Mouse (Mus musculus) heart, embryonic 14.5 days (tissue): Measurements from ENCODE around the gene Slc22a3. TPM values are rescaled to one million over a fixed set of nuclear protein-coding genes. Genes with fewer than 3 reads are reported as not detected.

Source experiments
- ATAC-seq: fragments of 200-750 bp; cut with Nextera tagmentation; 2 replicates; pipeline ENCODE4 v1.8.0; 2017; ENCODE audit warnings: low read depth, moderate TSS enrichment; ENCODE audit not compliant: insufficient number of reproducible peaks, insufficient read depth, low FRiP score
- H3K27ac ChIP-seq, 2 experiments: fragments of 200-500 bp in 1 of 2; fragments of 300-500 bp in 1 of 2; sonication (generic) in 1 of 2; replicated peaks in 1 of 2; 2 replicates each; pipeline ENCODE4 v1.5.1; 2012 to 2014; ENCODE audit warnings: low read depth in 2 of 2, low read length in 2 of 2, control low read depth in 1 of 2, mild to moderate bottlenecking in 1 of 2, mixed read lengths in 1 of 2; ENCODE audit not compliant: control insufficient read depth in 1 of 2, insufficient read depth in 1 of 2
- H3K27me3 ChIP-seq: fragments of 300-500 bp; sonication (generic); 2 replicates; pipeline ENCODE4 v1.6.1; 2014; ENCODE audit warnings: mild to moderate bottlenecking, low read length, control low read depth; ENCODE audit not compliant: control insufficient read depth, insufficient read depth
- H3K36me3 ChIP-seq: fragments of 300-500 bp; sonication (generic); 2 replicates; pipeline ENCODE4 v1.6.1; 2014; ENCODE audit warnings: mild to moderate bottlenecking, control low read depth, low read length, mixed read lengths; ENCODE audit not compliant: control insufficient read depth, insufficient read depth
- H3K4me1 ChIP-seq, 2 experiments: fragments of 200-500 bp in 1 of 2; fragments of 300-500 bp in 1 of 2; sonication (generic) in 1 of 2; 2 replicates each; pipeline ENCODE4 v1.6.1; 2012 to 2014; ENCODE audit warnings: low read length in 2 of 2, control low read depth in 1 of 2, mixed read lengths in 1 of 2; ENCODE audit not compliant: control insufficient read depth in 2 of 2, insufficient read depth in 2 of 2
- H3K4me2 ChIP-seq: fragments of 300-500 bp; sonication (generic); 2 replicates; pipeline ENCODE4 v1.6.1; 2014; ENCODE audit warnings: mild to moderate bottlenecking, low read length
- H3K4me3 ChIP-seq, 2 experiments: fragments of 200-500 bp in 1 of 2; fragments of 300-500 bp in 1 of 2; sonication (generic) in 1 of 2; 2 replicates each; pipeline ENCODE4 v1.5.1; 2012 to 2014; ENCODE audit warnings: low read length in 2 of 2, mild to moderate bottlenecking in 2 of 2, control low read depth in 1 of 2, low read depth in 1 of 2, moderate library complexity in 1 of 2; ENCODE audit not compliant: control insufficient read depth in 1 of 2, insufficient read depth in 1 of 2
- H3K9ac ChIP-seq: fragments of 300-500 bp; sonication (generic); 2 replicates; pipeline ENCODE4 v1.6.1; 2014; ENCODE audit warnings: mild to moderate bottlenecking, low read length
- H3K9me3 ChIP-seq: fragments of 300-500 bp; sonication (generic); 2 replicates; pipeline ENCODE4 v1.6.1; 2016; ENCODE audit warnings: low read length, control low read depth; ENCODE audit not compliant: control insufficient read depth
- WGBS: fragments of 180-500 bp; shearing (Covaris S2); extraction: QIAGEN DNeasy Blood & Tissue Kit; methylation state at CpG from one replicate; pipeline ENCODE4 v1.1.7; 2014; 5-methylcytosine and 5-hydroxymethylcytosine counted together
- polyA plus RNA-seq: library from polyadenylated mRNA; unstranded; fragments of >200 nt; fragmentation: Nextera tagmentation; extraction: Ambion mirVana; gene quantifications from 2 replicates; pipeline ENCODE4 v1.2.1, GENCODE M21; 2014

Gene Slc22a3
- polyA plus RNA-seq, 1 experiment from 2014 or later = 0.45 TPM

GRCm38 (mm10) chr17:12495558-12495957, 11.9 kb downstream of the Slc22a3 start:
- H3K4me3 ChIP-seq = no peak overlapping the region
- no peak overlapping the region for H3K27ac ChIP-seq
- no peaks in the 10 kb centered on the region for H3K27me3 ChIP-seq
- 49% methylated on average over 3 of the region's 3 CpGs for WGBS
- no peaks in the 10 kb centered on the region for H3K36me3 ChIP-seq
- no peaks in the 10 kb centered on the region for H3K4me1 ChIP-seq
- no peak for ATAC-seq
- H3K4me2 ChIP-seq = no peak overlapping the region
- H3K9ac ChIP-seq = no peak overlapping the region
- no peaks in the 10 kb centered on the region for H3K9me3 ChIP-seq

- Histone ChIP-seq H3K36me3 (no peaks in the 10 kb centered on the region), H3K27me3 (no peaks in the 10 kb centered on the region), H3K4me3 (no peak overlapping the region), H3K9me3 (no peaks in the 10 kb centered on the region), H3K9ac (no peak overlapping the region), H3K4me2 (no peak overlapping the region), H3K27ac (no peak overlapping the region), H3K4me1 (no peaks in the 10 kb centered on the region)
- ATAC-seq = no peak
- WGBS = 83% methylated on average over 12 of the region's 12 CpGs
Observed at GRCm38 (mm10) chr17:12491591-12491990, 15.9 kb downstream of the Slc22a3 start.

GRCm38 (mm10) chr17:12489888-12490287, 17.6 kb downstream of the Slc22a3 start:
- Histone ChIP-seq H3K27ac (no peak overlapping the region), H3K4me1 (no peaks in the 10 kb centered on the region), H3K4me2 (no peak overlapping the region), H3K9ac (no peak overlapping the region), H3K9me3 (no peaks in the 10 kb centered on the region), H3K4me3 (no peak overlapping the region), H3K27me3 (no peaks in the 10 kb centered on the region), H3K36me3 (no peaks in the 10 kb centered on the region)
- no peak for ATAC-seq
- WGBS = 84% methylated on average over 5 of the region's 5 CpGs

- no peaks in the 10 kb centered on the region for H3K4me1 ChIP-seq
- no peaks in the 10 kb centered on the region for H3K9me3 ChIP-seq
- H3K4me3 ChIP-seq = no peak overlapping the region
- no peak overlapping the region for H3K9ac ChIP-seq
- no peaks in the 10 kb centered on the region for H3K36me3 ChIP-seq
- H3K27ac ChIP-seq = no peak overlapping the region
- no peak overlapping the region for H3K4me2 ChIP-seq
- no peaks in the 10 kb centered on the region for H3K27me3 ChIP-seq
- WGBS = 91% methylated on average over 3 of the region's 3 CpGs
- no peak for ATAC-seq
Observed at GRCm38 (mm10) chr17:12485657-12486056, 21.8 kb downstream of the Slc22a3 start.

GRCm38 (mm10) chr17:12479416-12479815, 28.1 kb downstream of the Slc22a3 start:
- H3K9ac ChIP-seq = no peak overlapping the region
- 43% methylated on average over 2 of the region's 2 CpGs for WGBS
- no peak overlapping the region for H3K4me3 ChIP-seq
- H3K27ac ChIP-seq = no peak overlapping the region
- H3K4me1 ChIP-seq = no peaks in the 10 kb centered on the region
- H3K27me3 ChIP-seq = no peaks in the 10 kb centered on the region
- peaks cover 4% of the 10 kb centered on the region; the same call in 1 of the 2 replicates for H3K9me3 ChIP-seq
- no peaks in the 10 kb centered on the region for H3K36me3 ChIP-seq
- ATAC-seq = no peak
- no peak overlapping the region for H3K4me2 ChIP-seq

- no peak for ATAC-seq
- Histone ChIP-seq H3K27me3 (no peaks in the 10 kb centered on the region), H3K9me3 (peaks cover 4% of the 10 kb centered on the region; the same call in 1 of the 2 replicates), H3K4me1 (no peaks in the 10 kb centered on the region), H3K9ac (no peak overlapping the region), H3K36me3 (no peaks in the 10 kb centered on the region), H3K4me3 (no peak overlapping the region), H3K4me2 (no peak overlapping the region), H3K27ac (0 out of 4 replicates have a peak overlapping the region, but pooled peaks of 1 of the 2 experiments have one; percentile 37)
- 55% methylated on average over 3 of the region's 3 CpGs for WGBS
Observed at GRCm38 (mm10) chr17:12474509-12475083, 32.9 kb downstream of the Slc22a3 start.

- no peak overlapping the region for H3K27ac ChIP-seq
- no peaks in the 10 kb centered on the region for H3K27me3 ChIP-seq
- no peaks in the 10 kb centered on the region for H3K36me3 ChIP-seq
- H3K9me3 ChIP-seq = peaks cover 4% of the 10 kb centered on the region; the same call in 1 of the 2 replicates
- no peak overlapping the region for H3K4me2 ChIP-seq
- H3K4me3 ChIP-seq = no peak overlapping the region
- no peaks in the 10 kb centered on the region; a peak in 1 of 4 replicates for H3K4me1 ChIP-seq
- no peak overlapping the region for H3K9ac ChIP-seq
- ATAC-seq = no peak
Observed at GRCm38 (mm10) chr17:12472547-12472946, 35.0 kb downstream of the Slc22a3 start.

GRCm38 (mm10) chr17:12468745-12469144, 38.8 kb downstream of the Slc22a3 start:
- no peak overlapping the region for H3K27ac ChIP-seq
- no peaks in the 10 kb centered on the region; a peak in 1 of 4 replicates for H3K4me1 ChIP-seq
- H3K4me2 ChIP-seq = no peak overlapping the region
- H3K4me3 ChIP-seq = no peak overlapping the region
- no peaks in the 10 kb centered on the region for H3K36me3 ChIP-seq
- H3K27me3 ChIP-seq = no peaks in the 10 kb centered on the region
- ATAC-seq = no peak
- no peak overlapping the region for H3K9ac ChIP-seq
- no peaks in the 10 kb centered on the region for H3K9me3 ChIP-seq
- WGBS = 53% methylated on average over 5 of the region's 5 CpGs
